Mouse (Mus musculus) hindlimb bud, embryonic 11.5 days (tissue): ENCODE measurements at regions not wholly inside any gene's neighbourhood (a gene's known extent, or its start where the extent isn't known, plus 50 kb on each side); places are given as distances from the start of the nearest gene placed in this dataset.

Experiments
- DNase-seq: peaks from one replicate; pipeline ENCODE4 v3.0.0-alpha.2; 2012; ENCODE audit warnings: low read depth, low spot score; ENCODE audit errors: extremely low spot score

- no peak for DNase-seq
Measured at GRCm38 (mm10) chr17:79167198-79167597, 115.5 kb downstream of the Qpct start.

- DNase-seq, result no peak
Measured at GRCm38 (mm10) chr17:79164874-79165553, 113.3 kb downstream of the Qpct start.

GRCm38 (mm10) chr17:79163983-79164382, 112.3 kb downstream of the Qpct start:
- no peak for DNase-seq

GRCm38 (mm10) chr17:79154138-79154537, 102.4 kb downstream of the Qpct start:
- no peak for DNase-seq

GRCm38 (mm10) chr17:79152823-79153222, 101.1 kb downstream of the Qpct start:
- DNase-seq, result no peak

- no peak for DNase-seq
Measured at GRCm38 (mm10) chr17:79147883-79148282, 96.2 kb downstream of the Qpct start.

- peak; percentile 16 for DNase-seq
Measured at GRCm38 (mm10) chr17:79144913-79145625, 93.4 kb downstream of the Qpct start.

- DNase-seq, result no peak
Measured at GRCm38 (mm10) chr17:79143031-79143430, 91.3 kb downstream of the Qpct start.
